Mouse (Mus musculus) kidney, adult 11 months (tissue): ENCODE measurements at regions not wholly inside any gene's neighbourhood (a gene's known extent, or its start where the extent isn't known, plus 50 kb on each side); places are given as distances from the start of the nearest gene placed in this dataset.

Source experiments
- DNase-seq: peaks from one replicate; pipeline ENCODE4 v3.0.0; 2022

- no peak for DNase-seq
Observed at GRCm38 (mm10) chr12:27060899-27061762, 281.2 kb downstream of the Sox11 start.

- no peak for DNase-seq
Observed at GRCm38 (mm10) chr12:27059885-27060284, 282.5 kb downstream of the Sox11 start.

GRCm38 (mm10) chr12:27054411-27054810, 288.0 kb downstream of the Sox11 start:
- DNase-seq, result no peak

- no peak for DNase-seq
Observed at GRCm38 (mm10) chr12:27037922-27038321, 304.5 kb downstream of the Sox11 start.

GRCm38 (mm10) chr12:27019751-27020150, 322.6 kb downstream of the Sox11 start:
- DNase-seq, result no peak

GRCm38 (mm10) chr12:27018366-27018765, 324.0 kb downstream of the Sox11 start:
- no peak for DNase-seq

- DNase-seq, result no peak
Observed at GRCm38 (mm10) chr12:26999287-26999686, 343.1 kb downstream of the Sox11 start.

- DNase-seq, result no peak
Observed at GRCm38 (mm10) chr12:26976284-26977065, 365.9 kb downstream of the Sox11 start.

GRCm38 (mm10) chr12:26972495-26973113, 369.8 kb downstream of the Sox11 start:
- DNase-seq, result no peak

- DNase-seq, result no peak
Observed at GRCm38 (mm10) chr12:26967018-26967737, 375.2 kb downstream of the Sox11 start.

- no peak for DNase-seq
Observed at GRCm38 (mm10) chr12:26963917-26964316, 378.5 kb downstream of the Sox11 start.

- no peak for DNase-seq
Observed at GRCm38 (mm10) chr12:26939831-26940230, 402.5 kb downstream of the Sox11 start.

GRCm38 (mm10) chr12:26937836-26938235, 404.5 kb downstream of the Sox11 start:
- no peak for DNase-seq

- no peak for DNase-seq
Observed at GRCm38 (mm10) chr12:26936696-26937458, 405.5 kb downstream of the Sox11 start.

GRCm38 (mm10) chr12:26930155-26930867, 412.1 kb downstream of the Sox11 start:
- DNase-seq, result no peak

- DNase-seq, result no peak
Observed at GRCm38 (mm10) chr12:26906126-26906525, 436.2 kb downstream of the Sox11 start.

- no peak for DNase-seq
Observed at GRCm38 (mm10) chr12:26903894-26904272, 434.9 kb downstream of the Cmpk2 start.

GRCm38 (mm10) chr12:26903073-26903893, 434.3 kb downstream of the Cmpk2 start:
- DNase-seq, result peak; percentile 23

- DNase-seq, result no peak
Observed at GRCm38 (mm10) chr12:26891190-26891589, 422.2 kb downstream of the Cmpk2 start.

- no peak for DNase-seq
Observed at GRCm38 (mm10) chr12:26886635-26887014, 417.6 kb downstream of the Cmpk2 start.
